Mouse (Mus musculus) gastrocnemius, postnatal 10 days (tissue): ENCODE data around the gene Pih1h3b. TPM values are rescaled to one million over a fixed set of nuclear protein-coding genes. Genes with fewer than 3 reads are reported as not detected.

Experiments used
- DNase-seq: peaks from one replicate; pipeline ENCODE4 v3.0.0; 2021; ENCODE audit warnings: mixed read lengths
- long read RNA-seq, 2 experiments: library from polyadenylated mRNA; stranded (forward); transcript quantifications; one replicate each; pipeline ENCODE4 v2.0.0; 2021
- total RNA-seq, 2 experiments: library from RNA; stranded (reverse); gene quantifications; 2 replicates each; pipeline ENCODE4 v1.2.3; 2021

The Pih1h3b gene
- not detected for total RNA-seq
- long read RNA-seq, experiment 1 = 0 reads
- long read RNA-seq, experiment 2 = 0 reads

- DNase-seq = peak; percentile 29
Measured at GRCm38 (mm10) chrX:140062135-140062975, at the start of gene Pih1h3b, which contains the start of gene Nup62cl. Pih1h3b (plus strand) TSS chrX:140062879. Nup62cl (minus strand) TSS chrX:140062712.

GRCm38 (mm10) chrX:140060886-140061874 is 1.5 kb upstream of the Pih1h3b start:
- peak; percentile 6 for DNase-seq

- DNase-seq = no peak
Measured at GRCm38 (mm10) chrX:140082535-140082934, 19.9 kb downstream of the Pih1h3b start.

GRCm38 (mm10) chrX:140094066-140094465 is 31.4 kb downstream of the Pih1h3b start:
- no peak for DNase-seq

Other genes with a start within 250 kb of the Pih1h3b start
- 10 to 100 TPM; 18.9 to 19.8 TPM for gene Morc4, start 191.2 kb upstream of the Pih1h3b start, total RNA-seq
- 1 to 10 TPM; 5.3 to 6.1 TPM for gene Rbm41, start 64.3 kb upstream of the Pih1h3b start, total RNA-seq
- gene Nup62cl, start 167 bp upstream of the Pih1h3b start, total RNA-seq = under 1 TPM; 0.20 to 0.47 TPM